Mouse (Mus musculus) small intestine, adult 10 weeks (tissue): ENCODE data around the gene Pclaf. TPM values are rescaled to one million over a fixed set of nuclear protein-coding genes. Genes with fewer than 3 reads are reported as not detected.

Experiments
- polyA plus RNA-seq: library from polyadenylated mRNA; stranded (reverse); fragments of 350-450 nt; fragmentation: Illumina TruSeq; extraction: RNeasy Lipid Tissue Mini Kit (QIAGEN cat#74804); gene quantifications from one replicate; pipeline ENCODE4 v1.2.3, GENCODE M21; 2014; ENCODE audit warnings: low replicate concordance

Pclaf gene
- 62.6 TPM for polyA plus RNA-seq

DNA sequence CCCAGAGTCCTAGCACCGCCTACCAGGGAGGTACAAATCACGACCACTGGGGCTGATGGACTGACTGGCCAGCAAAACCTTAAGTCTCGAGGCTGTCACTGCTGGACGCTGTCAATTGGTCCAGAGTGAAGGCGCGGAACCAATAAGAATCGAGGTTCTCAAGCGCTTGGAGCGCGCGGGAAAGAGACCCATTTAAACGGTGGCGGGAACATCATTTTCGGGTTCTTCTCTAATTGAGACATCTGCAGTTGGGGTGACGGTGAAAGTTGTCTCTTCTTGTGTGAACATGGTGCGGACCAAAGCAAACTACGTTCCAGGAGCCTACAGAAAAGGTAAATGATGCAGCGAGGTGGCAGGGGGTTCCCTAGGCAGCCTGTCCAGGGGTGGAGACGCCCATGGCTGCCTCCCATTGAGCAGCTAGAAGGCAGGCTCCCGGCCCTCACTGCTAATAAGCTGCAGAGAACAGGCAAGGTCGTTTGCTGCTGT, at the start of gene Pclaf:
Gene Pclaf, plus strand, starts transcription at position 95 of the 486 bp plus-strand sequence.

DNA sequence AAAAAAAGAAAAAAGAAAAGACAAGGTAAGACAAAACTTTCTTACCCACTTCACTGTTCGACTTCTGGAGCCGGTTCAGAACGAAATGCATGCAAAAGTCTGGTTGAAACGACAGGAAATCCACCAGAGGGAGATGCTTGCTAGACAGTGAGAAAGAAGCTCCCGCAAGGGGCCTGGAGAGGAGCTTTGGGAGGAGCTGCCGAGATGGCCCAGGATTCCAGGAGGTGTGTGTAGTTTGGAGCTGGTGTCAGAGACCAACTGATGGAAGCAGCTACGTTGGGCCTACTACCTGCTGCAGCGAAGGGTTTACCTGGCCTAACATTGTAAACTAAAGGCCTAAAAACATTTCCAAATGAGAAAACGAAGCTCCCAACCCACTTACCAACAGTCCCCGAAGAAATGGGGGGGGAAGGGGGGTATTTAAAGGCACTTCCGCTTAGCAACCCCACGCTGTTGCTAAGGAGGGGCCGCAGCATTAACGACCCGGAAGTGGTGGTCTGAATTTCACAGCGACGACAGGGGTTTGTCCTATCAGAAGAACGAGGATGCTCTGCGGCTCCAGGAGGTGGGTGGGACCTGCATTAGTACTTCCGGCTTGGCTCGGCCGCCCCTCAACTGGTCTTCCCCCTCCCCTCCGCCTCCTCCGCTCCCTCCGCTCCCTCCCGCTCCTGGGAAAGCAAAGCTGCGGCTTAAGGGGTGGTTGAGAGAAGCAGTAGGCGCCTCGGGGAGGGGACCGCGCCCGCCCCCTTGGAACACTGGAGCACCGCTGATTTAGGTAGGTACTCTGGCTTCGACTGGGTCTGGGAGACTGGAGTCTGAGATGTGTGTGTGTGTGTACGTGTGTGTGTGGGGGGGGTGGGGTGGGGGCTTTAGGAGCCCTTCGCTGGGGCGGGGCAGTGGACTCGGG, 18.6 kb downstream of the Pclaf start, which contains the start of the genes Trip4 and Csnk1g1:
Gene Trip4, minus strand, starts transcription at position 401 of the 907 bp plus-strand sequence.
Gene Csnk1g1, plus strand, starts transcription at position 531 of the 907 bp plus-strand sequence.

Other genes starting within 250 kb of the Pclaf start
- gene Oaz2, start 222.2 kb upstream of the Pclaf start, polyA plus RNA-seq: 20.5 TPM
- 5.8 TPM for gene Zfp609, start 62.7 kb upstream of the Pclaf start, polyA plus RNA-seq
- 44.6 TPM for gene Trip4, start 18.6 kb downstream of the Pclaf start, polyA plus RNA-seq
- gene Csnk1g1, start 18.7 kb downstream of the Pclaf start, polyA plus RNA-seq: 35.6 TPM
- 172 TPM for gene Ppib, start 170.0 kb downstream of the Pclaf start, polyA plus RNA-seq
- not detected for gene Snx22, start 179.5 kb downstream of the Pclaf start, polyA plus RNA-seq
- 87.4 TPM for gene Snx1, start 236.3 kb downstream of the Pclaf start, polyA plus RNA-seq
- 191 TPM for gene Ciao2a, start 236.4 kb downstream of the Pclaf start, polyA plus RNA-seq